Comparison of ENCODE assay signal across 9 mouse cellular contexts in genomic region chr2:171493741-171494140, GRCm38 (mm10).
DNase-seq lines count a peak whose midpoint lies in the region; ATAC-seq lines count a peak whose summit lies in the region.
"Had no signal": no experiment of that assay in that cellular context is flagged by ENCODE, and none has a peak within 500 bp of the region (broad histone marks: within the 10 kb centered on the region; RNA-seq: fewer than 3 reads in every experiment).

No protein-coding gene starts in this region.

- peaks cover 4% of the 10 kb centered on the region for H3K4me1 ChIP-seq in heart, embryonic 11.5 days (ENCODE audit: control insufficient read depth, insufficient read depth, low read length)

- intact Hi-C loops in heart, postnatal 14 days (cut with DNase I), result loop anchor here (10.0 kb wide), 1 partner anchor 721 kb away; no protein-coding TSS in a partner anchor
- intact Hi-C loops in left cerebral cortex, postnatal 10 days (cut with DNase I), result loop anchor here (5.0 kb wide), 1 partner anchor 714 kb away; no protein-coding TSS in a partner anchor

- H3K4me2 ChIP-seq in heart, embryonic 11.5 days, result no peak overlapping the region

- no peaks in the 10 kb centered on the region for H3K9me3 ChIP-seq in heart, embryonic 11.5 days (replicated peaks; ENCODE audit: control insufficient read depth, low read length)

- H3K27me3 ChIP-seq in heart, embryonic 11.5 days (ENCODE audit: control insufficient read depth, insufficient read depth, low read length), result no peaks in the 10 kb centered on the region

- H3K36me3 ChIP-seq in heart, embryonic 11.5 days (ENCODE audit: control insufficient read depth, insufficient read depth, low read length), result no peaks in the 10 kb centered on the region

- 37% methylated on average over 12 of the region's 12 CpGs for WGBS in heart, embryonic 11.5 days (ENCODE audit: insufficient replicate concordance)

- H3K4me3 ChIP-seq in heart, embryonic 11.5 days (ENCODE audit: low read depth, low read length), result no peak overlapping the region
- H3K4me3 ChIP-seq: myocyte had no signal

- DNase-seq in heart, postnatal 14 days, result peak; percentile 40 to 59
- peak; percentile 50 for DNase-seq in ES-CJ7 (ENCODE audit: low read depth, low spot score)
- peak; percentile 79 for DNase-seq in adrenal gland, postnatal 10 days
- peak; percentile 18 to 47 for DNase-seq in left cerebral cortex, postnatal 10 days (ENCODE audit: extremely low spot score in 1 of 2, low spot score in 2 of 2)
- peak; percentile 76 for DNase-seq in retina, embryonic 14.5 days (ENCODE audit: low spot score)
- no peak for DNase-seq in c-Kit-positive CD71-positive TER-119-positive erythroid progenitor cells, embryonic 14.5 days (ENCODE audit: low spot score)

- H3K9ac ChIP-seq in heart, embryonic 11.5 days (ENCODE audit: low read depth, low read length), result no peak overlapping the region

- no peak for ATAC-seq in heart, embryonic 11.5 days (replicated peaks; ENCODE audit: insufficient number of reproducible peaks, low FRiP score, low TSS enrichment)
- ATAC-seq in frontal cortex, adult (ENCODE audit: low TSS enrichment), result peak; percentile 78; the same call in 1 of the 2 replicates

- no peak overlapping the region for H3K27ac ChIP-seq in heart, embryonic 11.5 days (ENCODE audit: low read depth, low read length)
